Mouse (Mus musculus) heart, embryonic 14.5 days (tissue): ENCODE data around the gene Scnn1b. TPM values are rescaled to one million over a fixed set of nuclear protein-coding genes. Genes with fewer than 3 reads are reported as not detected.

ENCODE experiments used
- ATAC-seq: fragments of 200-750 bp; cut with Nextera tagmentation; 2 replicates; pipeline ENCODE4 v1.8.0; 2017; ENCODE audit warnings: low read depth, moderate TSS enrichment; ENCODE audit not compliant: insufficient number of reproducible peaks, insufficient read depth, low FRiP score
- H3K27ac ChIP-seq, 2 experiments: fragments of 200-500 bp in 1 of 2; fragments of 300-500 bp in 1 of 2; sonication (generic) in 1 of 2; replicated peaks in 1 of 2; 2 replicates each; pipeline ENCODE4 v1.5.1; 2012 to 2014; ENCODE audit warnings: low read depth in 2 of 2, low read length in 2 of 2, control low read depth in 1 of 2, mild to moderate bottlenecking in 1 of 2, mixed read lengths in 1 of 2; ENCODE audit not compliant: control insufficient read depth in 1 of 2, insufficient read depth in 1 of 2
- H3K27me3 ChIP-seq: fragments of 300-500 bp; sonication (generic); 2 replicates; pipeline ENCODE4 v1.6.1; 2014; ENCODE audit warnings: mild to moderate bottlenecking, low read length, control low read depth; ENCODE audit not compliant: control insufficient read depth, insufficient read depth
- H3K36me3 ChIP-seq: fragments of 300-500 bp; sonication (generic); 2 replicates; pipeline ENCODE4 v1.6.1; 2014; ENCODE audit warnings: mild to moderate bottlenecking, control low read depth, low read length, mixed read lengths; ENCODE audit not compliant: control insufficient read depth, insufficient read depth
- H3K4me1 ChIP-seq, 2 experiments: fragments of 200-500 bp in 1 of 2; fragments of 300-500 bp in 1 of 2; sonication (generic) in 1 of 2; 2 replicates each; pipeline ENCODE4 v1.6.1; 2012 to 2014; ENCODE audit warnings: low read length in 2 of 2, control low read depth in 1 of 2, mixed read lengths in 1 of 2; ENCODE audit not compliant: control insufficient read depth in 2 of 2, insufficient read depth in 2 of 2
- H3K4me2 ChIP-seq: fragments of 300-500 bp; sonication (generic); 2 replicates; pipeline ENCODE4 v1.6.1; 2014; ENCODE audit warnings: mild to moderate bottlenecking, low read length
- H3K4me3 ChIP-seq, 2 experiments: fragments of 200-500 bp in 1 of 2; fragments of 300-500 bp in 1 of 2; sonication (generic) in 1 of 2; 2 replicates each; pipeline ENCODE4 v1.5.1; 2012 to 2014; ENCODE audit warnings: low read length in 2 of 2, mild to moderate bottlenecking in 2 of 2, control low read depth in 1 of 2, low read depth in 1 of 2, moderate library complexity in 1 of 2; ENCODE audit not compliant: control insufficient read depth in 1 of 2, insufficient read depth in 1 of 2
- H3K9ac ChIP-seq: fragments of 300-500 bp; sonication (generic); 2 replicates; pipeline ENCODE4 v1.6.1; 2014; ENCODE audit warnings: mild to moderate bottlenecking, low read length
- H3K9me3 ChIP-seq: fragments of 300-500 bp; sonication (generic); 2 replicates; pipeline ENCODE4 v1.6.1; 2016; ENCODE audit warnings: low read length, control low read depth; ENCODE audit not compliant: control insufficient read depth
- WGBS: fragments of 180-500 bp; shearing (Covaris S2); extraction: QIAGEN DNeasy Blood & Tissue Kit; methylation state at CpG from one replicate; pipeline ENCODE4 v1.1.7; 2014; 5-methylcytosine and 5-hydroxymethylcytosine counted together
- polyA plus RNA-seq: library from polyadenylated mRNA; unstranded; fragments of >200 nt; fragmentation: Nextera tagmentation; extraction: Ambion mirVana; gene quantifications from 2 replicates; pipeline ENCODE4 v1.2.1, GENCODE M21; 2014

Gene Scnn1b
- polyA plus RNA-seq, 1 experiment from 2014 or later: 0.18 TPM

GRCm38 (mm10) chr7:121963883-121964398 is 99.1 kb downstream of the Scnn1b start:
- Histone ChIP-seq H3K27ac (no peak overlapping the region), H3K4me1 (no peaks in the 10 kb centered on the region; a peak in 1 of 4 replicates), H3K27me3 (no peaks in the 10 kb centered on the region), H3K9ac (no peak overlapping the region), H3K4me2 (no peak overlapping the region), H3K9me3 (peaks cover 4% of the 10 kb centered on the region; the same call in 1 of the 2 replicates), H3K4me3 (no peak overlapping the region), H3K36me3 (peaks cover 24% of the 10 kb centered on the region)
- ATAC-seq: no peak
- 57% methylated on average over 6 of the region's 6 CpGs for WGBS

GRCm38 (mm10) chr7:121966169-121966568 is 101.3 kb downstream of the Scnn1b start:
- Histone ChIP-seq H3K36me3 (peaks cover 42% of the 10 kb centered on the region), H3K27ac (no peak overlapping the region), H3K4me1 (no peaks in the 10 kb centered on the region; a peak in 1 of 4 replicates), H3K4me2 (no peak overlapping the region), H3K9ac (no peak overlapping the region), H3K27me3 (no peaks in the 10 kb centered on the region), H3K9me3 (peaks cover 4% of the 10 kb centered on the region; the same call in 1 of the 2 replicates), H3K4me3 (no peak overlapping the region)
- no peak for ATAC-seq
- 80% methylated on average over 7 of the region's 7 CpGs for WGBS

Other genes starting within 250 kb of the Scnn1b start
- 2.4 and 2.5 TPM in 2 replicates for gene Usp31, start 157.8 kb upstream of the Scnn1b start, polyA plus RNA-seq
- not detected in 2 replicates for gene Scnn1g, start 130.6 kb upstream of the Scnn1b start, polyA plus RNA-seq
- 18.3 and 19.2 TPM in 2 replicates for gene Cog7, start 116.7 kb downstream of the Scnn1b start, polyA plus RNA-seq
- gene Gga2, start 156.2 kb downstream of the Scnn1b start, polyA plus RNA-seq: 66.3 and 77.8 TPM in 2 replicates
- gene Ubfd1, start 202.1 kb downstream of the Scnn1b start, polyA plus RNA-seq: 66.4 TPM in 2 replicates
- gene Ears2, start 202.2 kb downstream of the Scnn1b start, polyA plus RNA-seq: 39.3 and 41.9 TPM in 2 replicates
- gene Ndufab1, start 236.8 kb downstream of the Scnn1b start, polyA plus RNA-seq: 1,545 and 1,597 TPM in 2 replicates